Mouse (Mus musculus) liver, embryonic 11.5 days (tissue): ENCODE data around the gene Dazap2. TPM values are rescaled to one million over a fixed set of nuclear protein-coding genes. Genes with fewer than 3 reads are reported as not detected.

ENCODE experiments used
- ATAC-seq: fragments of 200-750 bp; cut with Nextera tagmentation; replicated peaks from 2 replicates; pipeline ENCODE4 v1.8.0; 2017; ENCODE audit warnings: moderate number of reproducible peaks, mild to moderate bottlenecking, moderate TSS enrichment, moderate library complexity; ENCODE audit not compliant: low FRiP score
- DNase-seq: peaks from one replicate; pipeline ENCODE4 v3.0.0-alpha.2; 2017; ENCODE audit warnings: low spot score
- H3K27ac ChIP-seq: fragments of 300-500 bp; sonication (generic); 2 replicates; pipeline ENCODE4 v1.5.1; 2014; ENCODE audit warnings: mild to moderate bottlenecking, low read depth, low read length, control low read depth
- H3K27me3 ChIP-seq: fragments of 300-500 bp; sonication (generic); replicated peaks from 2 replicates; pipeline ENCODE4 v1.6.1; 2014; ENCODE audit warnings: low read length, mixed read lengths; ENCODE audit not compliant: control insufficient read depth, insufficient read depth
- H3K36me3 ChIP-seq: fragments of 300-500 bp; sonication (generic); 2 replicates; pipeline ENCODE4 v1.6.1; 2014; ENCODE audit warnings: mild to moderate bottlenecking, low read length, moderate library complexity, mixed read lengths; ENCODE audit not compliant: control insufficient read depth, insufficient read depth
- H3K4me1 ChIP-seq: fragments of 300-500 bp; sonication (generic); replicated peaks from 2 replicates; pipeline ENCODE4 v1.6.1; 2014; ENCODE audit warnings: low read length, mixed read lengths; ENCODE audit not compliant: control insufficient read depth, insufficient read depth
- H3K4me2 ChIP-seq: fragments of 300-500 bp; sonication (generic); 2 replicates; pipeline ENCODE4 v1.6.1; 2014; ENCODE audit warnings: mild to moderate bottlenecking, control low read depth, moderate library complexity
- H3K4me3 ChIP-seq: fragments of 300-500 bp; sonication (generic); 2 replicates; pipeline ENCODE4 v1.5.1; 2014; ENCODE audit warnings: low read depth, low read length, control low read depth
- H3K9ac ChIP-seq: fragments of 300-500 bp; sonication (generic); 2 replicates; pipeline ENCODE4 v1.6.1; 2014; ENCODE audit warnings: low read depth, low read length, control low read depth
- H3K9me3 ChIP-seq: fragments of 300-500 bp; sonication (generic); 2 replicates; pipeline ENCODE4 v1.6.1; 2016; ENCODE audit warnings: low read length, inconsistent platforms, mixed read lengths; ENCODE audit not compliant: control insufficient read depth
- WGBS: fragments of 180-500 bp; shearing (Covaris S2); extraction: QIAGEN DNeasy Blood & Tissue Kit; methylation state at CpG from one replicate; pipeline ENCODE4 v1.1.7; 2014; 5-methylcytosine and 5-hydroxymethylcytosine counted together
- microRNA-seq: library from miRNA; unstranded; fragments of <30 nt; microRNA quantifications from one replicate; pipeline ENCODE4, GENCODE M21; 2017; ENCODE audit warnings: borderline number of aligned reads
- polyA plus RNA-seq: library from polyadenylated mRNA; unstranded; fragments of >200 nt; fragmentation: Nextera tagmentation; extraction: Ambion mirVana; gene quantifications from 2 replicates; pipeline ENCODE4 v1.2.1, GENCODE M21; 2014

Dazap2 gene
- polyA plus RNA-seq, 1 experiment from 2014 or later, result 256 TPM

GRCm38 (mm10) chr15:100669337-100669736, 54.2 kb downstream of the Dazap2 start, which contains the start of gene Bin2:
Gene Bin2 (minus strand): TSS chr15:100669553.
- peak within 1 kb of the TSS; percentile 64 for H3K4me2 ChIP-seq
- peak within 1 kb of the TSS; percentile 74 for H3K9ac ChIP-seq
- DNase-seq (no peak), ATAC-seq (peak; percentile 66)
- H3K27ac ChIP-seq, result peak within 1 kb of the TSS; percentile 49; the same call in 1 of the 2 replicates
- peaks cover 49% of the 10 kb centered on the region for H3K4me1 ChIP-seq
- H3K4me3 ChIP-seq, result peak within 1 kb of the TSS; percentile 63
- WGBS, result 49% methylated on average over 20 of the region's 20 CpGs
- H3K27me3 ChIP-seq, result no peaks in the 10 kb centered on the region
- H3K9me3 ChIP-seq, result no peaks in the 10 kb centered on the region
- H3K36me3 ChIP-seq, result no peaks in the 10 kb centered on the region

- Histone ChIP-seq H3K4me2 (no peak overlapping the region), H3K27ac (no peak overlapping the region), H3K4me1 (peaks cover 55% of the 10 kb centered on the region), H3K9me3 (no peaks in the 10 kb centered on the region), H3K9ac (no peak overlapping the region), H3K27me3 (no peaks in the 10 kb centered on the region), H3K36me3 (no peaks in the 10 kb centered on the region), H3K4me3 (no peak overlapping the region)
- ATAC-seq (no peak), DNase-seq (no peak)
- WGBS, result 74% methylated on average over 8 of the region's 8 CpGs
Measured at GRCm38 (mm10) chr15:100670004-100670403, 54.9 kb downstream of the Dazap2 start.

Small RNA genes lying within 50 kb of the gene (microRNA-seq; reads per million reads assigned to microRNA genes)
- not detected for gene Mir6961

Other genes with a start within 250 kb of the Dazap2 start
- 0.10 TPM in 1 of 2 replicates, not detected in the other for gene Gm5475, start 193.2 kb upstream of the Dazap2 start, polyA plus RNA-seq
- 51.2 and 55.4 TPM in 2 replicates for gene Slc11a2, start 190.3 kb upstream of the Dazap2 start, polyA plus RNA-seq
- gene Letmd1, start 146.3 kb upstream of the Dazap2 start, polyA plus RNA-seq, result 34.2 and 36.0 TPM in 2 replicates
- gene Csrnp2, start 119.9 kb upstream of the Dazap2 start, polyA plus RNA-seq, result 6.5 and 7.5 TPM in 2 replicates
- gene Tfcp2, start 63.3 kb upstream of the Dazap2 start, polyA plus RNA-seq, result 12.8 and 13.0 TPM in 2 replicates
- gene Pou6f1, start 15.4 kb upstream of the Dazap2 start, polyA plus RNA-seq, result 0.92 and 1.2 TPM in 2 replicates
- gene Smagp, start 21.6 kb downstream of the Dazap2 start, polyA plus RNA-seq, result 14.1 and 15.6 TPM in 2 replicates
- 56.6 and 62.1 TPM in 2 replicates for gene Bin2, start 54.2 kb downstream of the Dazap2 start, polyA plus RNA-seq
- 10.5 and 13.7 TPM in 2 replicates for gene Cela1, start 72.6 kb downstream of the Dazap2 start, polyA plus RNA-seq
- gene Galnt6, start 114.0 kb downstream of the Dazap2 start, polyA plus RNA-seq, result 1.2 and 1.6 TPM in 2 replicates
- 1.5 TPM in 2 replicates for gene Slc4a8, start 146.4 kb downstream of the Dazap2 start, polyA plus RNA-seq